Mouse (Mus musculus) embryonic facial prominence, embryonic 14.5 days (tissue): ENCODE measurements around the gene Usp50. TPM values are rescaled to one million over a fixed set of nuclear protein-coding genes. Genes with fewer than 3 reads are reported as not detected.
A peak's percentile ranks its signal among the peaks of the same experiment; 100 is the strongest.

ENCODE experiments used
- ATAC-seq: fragments of 200-750 bp; cut with Nextera tagmentation; 2 replicates; pipeline ENCODE4 v1.8.0; 2017; ENCODE audit warnings: low read depth, moderate number of reproducible peaks, moderate TSS enrichment
- DNase-seq: peaks from one replicate; pipeline ENCODE4 v3.0.0-alpha.2; 2015; ENCODE audit warnings: low spot score
- H3K27ac ChIP-seq: fragments of 300-500 bp; sonication (generic); replicated peaks from 2 replicates; pipeline ENCODE4 v1.5.1; 2014; ENCODE audit warnings: low read depth, mild to moderate bottlenecking, low read length, moderate library complexity
- H3K27me3 ChIP-seq: fragments of 300-500 bp; sonication (generic); replicated peaks from 2 replicates; pipeline ENCODE4 v1.6.1; 2014; ENCODE audit warnings: low read length; ENCODE audit not compliant: control insufficient read depth, insufficient read depth
- H3K36me3 ChIP-seq: fragments of 300-500 bp; sonication (generic); 2 replicates; pipeline ENCODE4 v1.6.1; 2014; ENCODE audit warnings: low read length, mixed read lengths; ENCODE audit not compliant: control insufficient read depth, insufficient read depth
- H3K4me1 ChIP-seq: fragments of 300-500 bp; sonication (generic); 2 replicates; pipeline ENCODE4 v1.6.1; 2014; ENCODE audit warnings: antibody characterized with exemption, low read length; ENCODE audit not compliant: control insufficient read depth, insufficient read depth
- H3K4me2 ChIP-seq: fragments of 300-500 bp; sonication (generic); 2 replicates; pipeline ENCODE4 v1.6.1; 2014; ENCODE audit warnings: low read depth, mild to moderate bottlenecking, low read length, moderate library complexity, mixed read lengths
- H3K4me3 ChIP-seq: fragments of 300-500 bp; sonication (generic); 2 replicates; pipeline ENCODE4 v1.5.1; 2014; ENCODE audit warnings: low read depth, mild to moderate bottlenecking, low read length
- H3K9ac ChIP-seq: fragments of 300-500 bp; sonication (generic); 2 replicates; pipeline ENCODE4 v1.6.1; 2014; ENCODE audit warnings: low read depth, mild to moderate bottlenecking, low read length, moderate library complexity, mixed read lengths
- H3K9me3 ChIP-seq: fragments of 300-500 bp; sonication (generic); 2 replicates; pipeline ENCODE4 v1.6.1; 2016; ENCODE audit warnings: low read length; ENCODE audit not compliant: control insufficient read depth
- WGBS: fragments of 180-500 bp; shearing (Covaris S2); extraction: QIAGEN DNeasy Blood & Tissue Kit; methylation state at CpG from one replicate; pipeline ENCODE4 v1.1.7; 2014; 5-methylcytosine and 5-hydroxymethylcytosine counted together
- polyA plus RNA-seq: library from polyadenylated mRNA; unstranded; fragments of >200 nt; fragmentation: Nextera tagmentation; extraction: Ambion mirVana; gene quantifications from 2 replicates; pipeline ENCODE4 v1.2.1, GENCODE M21; 2014

Gene Usp50
- polyA plus RNA-seq, 1 experiment from 2014 or later: 2.6 TPM

- Histone ChIP-seq H3K4me1 (no peaks in the 10 kb centered on the region), H3K9me3 (no peaks in the 10 kb centered on the region), H3K27me3 (no peaks in the 10 kb centered on the region), H3K4me2 (no peak overlapping the region), H3K27ac (no peak overlapping the region), H3K9ac (no peak overlapping the region), H3K36me3 (no peaks in the 10 kb centered on the region), H3K4me3 (no peak overlapping the region)
- peak; percentile 85 for DNase-seq
- 57% methylated on average over 4 of the region's 4 CpGs for WGBS
- ATAC-seq: 0 out of 2 replicates have a peak, but pooled peaks have one; percentile 33
Measured at GRCm38 (mm10) chr2:126663481-126663880, 119.8 kb downstream of the Usp50 start.

Other genes with a start within 250 kb of the Usp50 start
- 10.4 and 10.8 TPM in 2 replicates for gene Slc27a2, start 231.1 kb downstream of the Usp50 start, polyA plus RNA-seq
- gene Hdc, start 164.2 kb downstream of the Usp50 start, polyA plus RNA-seq: 32.0 and 67.6 TPM in 2 replicates
- gene Gabpb1, start 107.1 kb downstream of the Usp50 start, polyA plus RNA-seq: 43.1 and 47.9 TPM in 2 replicates
- gene Usp8, start 76.1 kb downstream of the Usp50 start, polyA plus RNA-seq: 42.9 and 45.8 TPM in 2 replicates
- 38.2 and 46.3 TPM in 2 replicates for gene Trpm7, start 92.8 kb upstream of the Usp50 start, polyA plus RNA-seq
- 64.5 and 71.9 TPM in 2 replicates for gene Sppl2a, start 149.8 kb upstream of the Usp50 start, polyA plus RNA-seq
- gene Ap4e1, start 225.2 kb upstream of the Usp50 start, polyA plus RNA-seq: 9.6 TPM in 2 replicates